In the genomic region with DNA sequence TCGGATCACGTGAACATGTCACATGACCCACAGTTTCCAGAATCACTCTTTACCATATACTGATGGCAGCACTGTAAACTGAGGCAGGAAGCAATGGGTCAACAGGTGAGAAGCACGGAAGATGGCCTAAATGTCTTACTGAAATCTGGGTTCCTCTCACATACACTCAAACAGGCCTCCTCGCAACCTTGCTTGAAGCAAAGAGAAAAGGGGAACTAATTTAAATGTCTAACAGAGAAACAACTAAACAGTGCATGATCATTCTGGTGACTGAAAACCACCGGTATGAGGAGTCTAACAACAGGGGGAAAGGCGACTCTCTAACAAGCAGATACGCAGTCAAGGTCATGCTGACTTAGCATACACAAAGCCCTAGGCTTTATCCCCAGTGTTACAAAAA, we compare ENCODE assay signal across 20 mouse cellular contexts. TPM values are rescaled to one million over a fixed set of nuclear protein-coding genes. Genes with fewer than 3 reads are reported as not detected.
DNase-seq lines count a peak whose midpoint lies in the region; ATAC-seq and TF ChIP-seq lines count a peak whose summit lies in the region.
"Had no signal": no experiment of that assay in that cellular context is flagged by ENCODE, and none has a peak within 500 bp of the region (broad histone marks: within the 10 kb centered on the region; RNA-seq: fewer than 3 reads in every experiment).

No protein-coding gene starts in this region.

- H3K4me3 ChIP-seq in heart, adult 2 months = no peak overlapping the region
- H3K4me3 ChIP-seq in testis, adult 2 months (ENCODE audit: control insufficient read depth, low read depth, low read length) = no peak overlapping the region
- H3K4me3 ChIP-seq in liver, embryonic 16.5 days (ENCODE audit: low read depth, low read length) = no peak overlapping the region
- no peak overlapping the region for H3K4me3 ChIP-seq in cerebellum, adult 2 months (replicated peaks; ENCODE audit: insufficient read depth, low read depth, low read length)
- H3K4me3 ChIP-seq: hindbrain, embryonic 13.5 days; kidney, embryonic 15.5 days; midbrain, embryonic 13.5 days; myocyte had no signal

- intact Hi-C loops in heart, adult 2 months (cut with DNase I) = no loop called here

- no peaks in the 10 kb centered on the region for H3K27me3 ChIP-seq in heart, adult 2 months (ENCODE audit: control insufficient read depth, insufficient read depth, low read length)
- no peaks in the 10 kb centered on the region for H3K27me3 ChIP-seq in testis, adult 2 months (ENCODE audit: control insufficient read depth, insufficient read depth, low read length)
- no peaks in the 10 kb centered on the region for H3K27me3 ChIP-seq in liver, embryonic 16.5 days (ENCODE audit: control insufficient read depth, insufficient read depth, low read depth, low read length)
- no peaks in the 10 kb centered on the region for H3K27me3 ChIP-seq in splenic B cell, adult 2 months (ENCODE audit: control insufficient read depth, insufficient read depth, low read length, poor library complexity, severe bottlenecking)
- H3K27me3 ChIP-seq in cerebellum, adult 2 months (ENCODE audit: control insufficient read depth, insufficient read depth, low read length) = no peaks in the 10 kb centered on the region
- H3K27me3 ChIP-seq: hindbrain, embryonic 13.5 days; kidney, embryonic 15.5 days; Patski had no signal

- TF ChIP-seq CTCF in heart, adult 2 months (IDR thresholded peaks at IDR 0.05) = no peak
- no peak for TF ChIP-seq CTCF in testis, adult 2 months (IDR thresholded peaks at IDR 0.05; ENCODE audit: control insufficient read depth, insufficient read depth, insufficient replicate concordance, low read depth, low read length)
- no peak for TF ChIP-seq CTCF in cerebellum, adult 2 months (IDR thresholded peaks at IDR 0.05; ENCODE audit: borderline replicate concordance, insufficient read depth, low read depth, low read length)

- ATAC-seq in liver, embryonic 16.5 days (ENCODE audit: low read depth) = no peak
- ATAC-seq in cerebellum, adult (ENCODE audit: insufficient number of reproducible peaks, low FRiP score, low TSS enrichment) = no peak
- ATAC-seq: activated CD4-positive, CD25-positive, alpha-beta regulatory T cell, adult 4 months; forebrain, postnatal 0 days; lung, postnatal 0 days; midbrain, embryonic 13.5 days; Patski had no signal

- no peaks in the 10 kb centered on the region for H3K9me3 ChIP-seq in liver, embryonic 16.5 days (replicated peaks; ENCODE audit: control insufficient read depth, low read length)
- H3K9me3 ChIP-seq: hindbrain, embryonic 13.5 days; kidney, embryonic 15.5 days; midbrain, embryonic 13.5 days had no signal

- H3K27ac ChIP-seq in heart, adult 2 months = no peak overlapping the region
- H3K27ac ChIP-seq in testis, adult 2 months (ENCODE audit: control insufficient read depth, insufficient read depth, low read depth, low read length) = peak overlapping the region; percentile 63
- peak overlapping the region; percentile 26; the same call in 1 of the 2 replicates for H3K27ac ChIP-seq in liver, embryonic 16.5 days (ENCODE audit: low read length)
- H3K27ac ChIP-seq in cerebellum, adult 2 months (ENCODE audit: insufficient read depth, low read length) = no peak overlapping the region
- H3K27ac ChIP-seq: hindbrain, embryonic 13.5 days; midbrain, embryonic 13.5 days had no signal

- peaks cover 11% of the 10 kb centered on the region for H3K4me1 ChIP-seq in heart, adult 2 months (ENCODE audit: control insufficient read depth, insufficient read depth, low read length)
- H3K4me1 ChIP-seq in testis, adult 2 months (ENCODE audit: control insufficient read depth, insufficient read depth, low read length) = peaks cover 5% of the 10 kb centered on the region
- peaks cover 27% of the 10 kb centered on the region for H3K4me1 ChIP-seq in liver, embryonic 16.5 days (ENCODE audit: control insufficient read depth, low read depth, low read length)
- peaks cover 4% of the 10 kb centered on the region; the same call in 1 of the 2 replicates for H3K4me1 ChIP-seq in cerebellum, adult 2 months (ENCODE audit: control insufficient read depth, insufficient read depth, low read length)

- TF ChIP-seq EP300 in heart, adult 2 months (IDR thresholded peaks at IDR 0.05; ENCODE audit: insufficient read depth, low read depth, low read length) = no peak

- no peak for TF ChIP-seq POLR2A in heart, adult 2 months (IDR thresholded peaks at IDR 0.05; ENCODE audit: insufficient read depth, low read depth, low read length)
- no peak for TF ChIP-seq POLR2A in testis, adult 2 months (IDR thresholded peaks at IDR 0.05; ENCODE audit: control insufficient read depth, low read depth, low read length)
- no peak for TF ChIP-seq POLR2A in cerebellum, adult 2 months (IDR thresholded peaks at IDR 0.05; ENCODE audit: borderline replicate concordance, insufficient read depth, low read length)

- WGBS in heart, adult 2 months = 82% methylated on average over 7 of the region's 7 CpGs
- WGBS in liver, embryonic 16.5 days (ENCODE audit: insufficient replicate concordance) = 51% methylated on average over 7 of the region's 7 CpGs
- 85% methylated on average over 7 of the region's 7 CpGs for WGBS in cerebellum, adult 2 months

- no peak overlapping the region for H3K4me2 ChIP-seq in liver, embryonic 16.5 days (ENCODE audit: low read depth, low read length)
- H3K4me2 ChIP-seq: hindbrain, embryonic 13.5 days; kidney, embryonic 15.5 days; midbrain, embryonic 13.5 days had no signal

- DNase-seq in heart, adult 11 months = peak; percentile 82
- DNase-seq in heart, adult 2 months = no peak
- no peak for DNase-seq in testis, postnatal 14 days (ENCODE audit: low spot score)
- peak; percentile 56 for DNase-seq in splenic B cell, adult 2 months (ENCODE audit: low read depth, low spot score)
- no peak for DNase-seq in cerebellum, adult 2 months
- DNase-seq: adrenal gland, postnatal 25 days; cerebellum, postnatal 14 days; forebrain, postnatal 0 days; gastrocnemius, postnatal 10 days; right cerebral cortex, adult 18-20 months had no signal

- no peak overlapping the region for H3K9ac ChIP-seq in heart, adult 2 months (ENCODE audit: low read depth, low read length)
- no peak overlapping the region for H3K9ac ChIP-seq in liver, embryonic 16.5 days (ENCODE audit: low read depth, low read length)
- H3K9ac ChIP-seq: forebrain, postnatal 0 days; hindbrain, embryonic 13.5 days; kidney, embryonic 15.5 days; midbrain, embryonic 13.5 days had no signal

- H3K79me2 ChIP-seq in heart, adult 2 months (replicated peaks; ENCODE audit: control insufficient read depth, insufficient read depth, low read length) = no peaks in the 10 kb centered on the region; the same call in 1 of the 2 replicates

- no peaks in the 10 kb centered on the region; the same call in 1 of the 2 replicates for H3K36me3 ChIP-seq in heart, adult 2 months (ENCODE audit: control insufficient read depth, insufficient read depth, low read length)
- H3K36me3 ChIP-seq in testis, adult 2 months (ENCODE audit: control insufficient read depth, insufficient read depth, low read length) = no peaks in the 10 kb centered on the region
- H3K36me3 ChIP-seq in liver, embryonic 16.5 days (ENCODE audit: control insufficient read depth, insufficient read depth) = no peaks in the 10 kb centered on the region
- H3K36me3 ChIP-seq in splenic B cell, adult 2 months (ENCODE audit: control insufficient read depth, insufficient read depth, low read length, poor library complexity, severe bottlenecking) = no peaks in the 10 kb centered on the region
- H3K36me3 ChIP-seq: hindbrain, embryonic 13.5 days; kidney, embryonic 15.5 days; midbrain, embryonic 13.5 days had no signal

RNA-seq across cellular contexts. Expression of gene Akap7, which starts 12.7 kb away (rescaled TPM):
- 10 to 100 TPM; 56.2 to 59.1 TPM for total RNA-seq in heart, adult 2 months (2021)
- polyA plus RNA-seq in heart, adult 2 months (2012; rRNA removed) = 17.2 and 31.1 TPM in 2 replicates
- 9.3 and 9.4 TPM in 2 replicates for polyA plus RNA-seq in testis, adult 2 months (2012; rRNA removed)
- polyA plus RNA-seq in liver, embryonic 16.5 days (2015; fragmentation: Nextera tagmentation; extraction: Ambion mirVana) = 19.0 and 20.3 TPM in 2 replicates
- 91.9 and 98.7 TPM in 2 replicates for polyA plus RNA-seq in cerebellum, adult 2 months (2012; rRNA removed)

Comparison
In these comparisons a context has a peak if more than half of its experiments do, and no peak if none do; other contexts are left out.
1. DNase-seq: peak in heart, adult 11 months (single experiment) and splenic B cell, adult 2 months (single experiment); none in heart, adult 2 months (0 of 2), testis, postnatal 14 days (single experiment) and cerebellum, adult 2 months (0 of 2).
2. H3K27ac ChIP-seq: peak in testis, adult 2 months (single experiment) and liver, embryonic 16.5 days (single experiment); none in heart, adult 2 months (single experiment) and cerebellum, adult 2 months (single experiment).